Mouse (Mus musculus): ENCODE data around the gene Tppp3. TPM values are rescaled to one million over a fixed set of nuclear protein-coding genes. Genes with fewer than 3 reads are reported as not detected.

Gene Tppp3
- total and polyA plus RNA-seq, 3 experiments, result 35.0 to 73.7 (median 48.8) TPM

GRCm38 (mm10) chr8:105506977-105507376 is 35.7 kb upstream of the Tppp3 start:
- intact Hi-C loops (cut with DNase I), result no loop called here
- TF ChIP-seq CTCF (IDR thresholded peaks at IDR 0.05), result no peak
- TF ChIP-seq EP300 (IDR thresholded peaks at IDR 0.05; ENCODE audit: insufficient read depth, low read depth, low read length), result no peak
- no peak for TF ChIP-seq POLR2A (IDR thresholded peaks at IDR 0.05; ENCODE audit: insufficient read depth, low read depth, low read length)
- peak in 1 of 2 experiments; percentile 31 for DNase-seq
- no peaks in the 10 kb centered on the region for H3K79me2 ChIP-seq (replicated peaks; ENCODE audit: control insufficient read depth, insufficient read depth, low read length)
- H3K27me3 ChIP-seq (ENCODE audit: control insufficient read depth, insufficient read depth, low read length), result no peaks in the 10 kb centered on the region
- 52% methylated on average over 6 of the region's 6 CpGs for WGBS
- no peak overlapping the region for H3K4me3 ChIP-seq
- H3K4me1 ChIP-seq (ENCODE audit: control insufficient read depth, insufficient read depth, low read length), result peaks cover 10% of the 10 kb centered on the region
- H3K9ac ChIP-seq (ENCODE audit: low read depth, low read length), result no peak overlapping the region
- H3K36me3 ChIP-seq (ENCODE audit: control insufficient read depth, insufficient read depth, low read length), result no peaks in the 10 kb centered on the region
- H3K27ac ChIP-seq, result peak overlapping the region; percentile 12; the same call in 1 of the 2 replicates

- Histone ChIP-seq H3K36me3 (ENCODE audit: control insufficient read depth, insufficient read depth, low read length) (no peaks in the 10 kb centered on the region), H3K27me3 (ENCODE audit: control insufficient read depth, insufficient read depth, low read length) (no peaks in the 10 kb centered on the region), H3K9ac (ENCODE audit: low read depth, low read length) (peak overlapping the region; percentile 39; the same call in 1 of the 2 replicates), H3K79me2 (replicated peaks; ENCODE audit: control insufficient read depth, insufficient read depth, low read length) (no peaks in the 10 kb centered on the region), H3K4me3 (no peak overlapping the region), H3K4me1 (ENCODE audit: control insufficient read depth, insufficient read depth, low read length) (peaks cover 10% of the 10 kb centered on the region), H3K27ac (peak overlapping the region; percentile 80)
- 56% methylated on average over 3 of the region's 3 CpGs for WGBS
- intact Hi-C loops (cut with DNase I), result no loop called here
- TF ChIP-seq CTCF (IDR thresholded peaks at IDR 0.05), result no peak
- peak; percentile 59; the same call in 1 of the 2 replicates for TF ChIP-seq EP300 (IDR thresholded peaks at IDR 0.05; ENCODE audit: insufficient read depth, low read depth, low read length)
- TF ChIP-seq POLR2A (IDR thresholded peaks at IDR 0.05; ENCODE audit: insufficient read depth, low read depth, low read length), result peak; percentile 81
- peak in 1 of 2 experiments; percentile 21 for DNase-seq
Observed at GRCm38 (mm10) chr8:105504617-105505016, 33.3 kb upstream of the Tppp3 start.

GRCm38 (mm10) chr8:105499787-105500186 is 28.5 kb upstream of the Tppp3 start:
- H3K9ac ChIP-seq (ENCODE audit: low read depth, low read length), result peak overlapping the region; percentile 11

GRCm38 (mm10) chr8:105496439-105497180 is 25.3 kb upstream of the Tppp3 start, which contains the start of gene Zdhhc1:
Zdhhc1 (minus strand) TSS chr8:105496902.
- TF ChIP-seq EP300 (IDR thresholded peaks at IDR 0.05; ENCODE audit: insufficient read depth, low read depth, low read length) (no peak), POLR2A (IDR thresholded peaks at IDR 0.05; ENCODE audit: insufficient read depth, low read depth, low read length) (peak; percentile 67), CTCF (IDR thresholded peaks at IDR 0.05) (peak; percentile 85)
- peak; percentile 92 to 96 for DNase-seq
- peak within 1 kb of the TSS; percentile 94 for H3K9ac ChIP-seq (ENCODE audit: low read depth, low read length)
- H3K27ac ChIP-seq, result peak within 1 kb of the TSS; percentile 89
- WGBS, result under 1% methylated on average over 68 of the region's 68 CpGs
- H3K4me3 ChIP-seq, result peak within 1 kb of the TSS; percentile 68
- H3K79me2 ChIP-seq (replicated peaks; ENCODE audit: control insufficient read depth, insufficient read depth, low read length), result no peaks in the 10 kb centered on the region
- intact Hi-C loops (cut with DNase I), result no loop called here
- no peaks in the 10 kb centered on the region; the same call in 1 of the 2 replicates for H3K36me3 ChIP-seq (ENCODE audit: control insufficient read depth, insufficient read depth, low read length)
- peaks cover 5% of the 10 kb centered on the region for H3K4me1 ChIP-seq (ENCODE audit: control insufficient read depth, insufficient read depth, low read length)
- H3K27me3 ChIP-seq (ENCODE audit: control insufficient read depth, insufficient read depth, low read length), result no peaks in the 10 kb centered on the region

More at GRCm38 (mm10) chr8:105499787-105500186, 28.5 kb upstream of the Tppp3 start:
- WGBS, result 45% methylated on average over 12 of the region's 12 CpGs
- Histone ChIP-seq H3K4me1 (ENCODE audit: control insufficient read depth, insufficient read depth, low read length) (peaks cover 6% of the 10 kb centered on the region), H3K79me2 (replicated peaks; ENCODE audit: control insufficient read depth, insufficient read depth, low read length) (no peaks in the 10 kb centered on the region), H3K27ac (peak overlapping the region; percentile 7; the same call in 1 of the 2 replicates), H3K36me3 (ENCODE audit: control insufficient read depth, insufficient read depth, low read length) (no peaks in the 10 kb centered on the region; the same call in 1 of the 2 replicates), H3K4me3 (peak overlapping the region; percentile 29; the same call in 1 of the 2 replicates), H3K27me3 (ENCODE audit: control insufficient read depth, insufficient read depth, low read length) (no peaks in the 10 kb centered on the region)
- peak in 1 of 2 experiments; percentile 44 for DNase-seq
- no peak for TF ChIP-seq CTCF (IDR thresholded peaks at IDR 0.05)
- no peak for TF ChIP-seq EP300 (IDR thresholded peaks at IDR 0.05; ENCODE audit: insufficient read depth, low read depth, low read length)
- TF ChIP-seq POLR2A (IDR thresholded peaks at IDR 0.05; ENCODE audit: insufficient read depth, low read depth, low read length), result no peak
- intact Hi-C loops (cut with DNase I), result no loop called here

GRCm38 (mm10) chr8:105495350-105496302 is 24.3 kb upstream of the Tppp3 start:
- TF ChIP-seq POLR2A (IDR thresholded peaks at IDR 0.05; ENCODE audit: insufficient read depth, low read depth, low read length), result no peak
- TF ChIP-seq CTCF (IDR thresholded peaks at IDR 0.05), result no peak
- TF ChIP-seq EP300 (IDR thresholded peaks at IDR 0.05; ENCODE audit: insufficient read depth, low read depth, low read length), result no peak
- H3K79me2 ChIP-seq (replicated peaks; ENCODE audit: control insufficient read depth, insufficient read depth, low read length), result no peaks in the 10 kb centered on the region; the same call in 1 of the 2 replicates
- peaks cover 5% of the 10 kb centered on the region for H3K4me1 ChIP-seq (ENCODE audit: control insufficient read depth, insufficient read depth, low read length)
- peak overlapping the region; percentile 68 for H3K4me3 ChIP-seq
- no peaks in the 10 kb centered on the region for H3K27me3 ChIP-seq (ENCODE audit: control insufficient read depth, insufficient read depth, low read length)
- no peak overlapping the region for H3K9ac ChIP-seq (ENCODE audit: low read depth, low read length)
- intact Hi-C loops (cut with DNase I), result no loop called here
- H3K27ac ChIP-seq, result peak overlapping the region; percentile 89
- peak in 1 of 2 experiments; percentile 25 for DNase-seq
- 43% methylated on average over 17 of the region's 17 CpGs for WGBS
- H3K36me3 ChIP-seq (ENCODE audit: control insufficient read depth, insufficient read depth, low read length), result no peaks in the 10 kb centered on the region; the same call in 1 of the 2 replicates
